Mouse (Mus musculus): ENCODE measurements around the gene Acss1.

GRCm38 (mm10) chr2:150688541-150689186, 20.4 kb upstream of the Acss1 start:
- no peak for TF ChIP-seq CTCF (IDR thresholded peaks at IDR 0.05; ENCODE audit: low read depth, low read length)
- TF ChIP-seq GATA1 (IDR thresholded peaks at IDR 0.05; ENCODE audit: borderline replicate concordance, low read length) = no peak
- no peak for TF ChIP-seq POLR2AphosphoS5 (IDR thresholded peaks at IDR 0.05; ENCODE audit: insufficient replicate concordance, low read depth, low read length)
- no peak for TF ChIP-seq TAL1 (conservative IDR thresholded peaks at IDR 0.05; ENCODE audit: low read depth, low read length)
